Mouse (Mus musculus) G1E-ER4 (cell line): ENCODE measurements around the gene Tmem222. TPM values are rescaled to one million over a fixed set of nuclear protein-coding genes. Genes with fewer than 3 reads are reported as not detected.

Experiments
- GATA1 ChIP-seq: IDR thresholded peaks from one replicate; pipeline ENCODE4 v1.8.0; 2012; ENCODE audit warnings: low read length, inconsistent platforms
- polyA plus RNA-seq: library from polyadenylated mRNA; stranded (reverse); fragments of >175 nt; gene quantifications from 2 replicates; pipeline ENCODE4 v1.2.3, GENCODE M21; 2012

Gene Tmem222
- polyA plus RNA-seq, 1 experiment = 38.3 TPM

- TF ChIP-seq GATA1 = no peak
These were observed 12.3 kb downstream of the Tmem222 start for GRCm38 (mm10) chr4:133265297-133265696.

- TF ChIP-seq GATA1 = no peak
These were observed 13.0 kb downstream of the Tmem222 start for GRCm38 (mm10) chr4:133264559-133264958.

GRCm38 (mm10) chr4:133263756-133264155 lies 13.8 kb downstream of the Tmem222 start:
- TF ChIP-seq GATA1 = no peak

GRCm38 (mm10) chr4:133262882-133263281 lies 14.7 kb downstream of the Tmem222 start, which contains the start of gene Sytl1:
TSS of gene Sytl1 (minus strand) at chr4:133263113.
- TF ChIP-seq GATA1 = no peak

- no peak for TF ChIP-seq GATA1
These were observed 15.2 kb downstream of the Tmem222 start for GRCm38 (mm10) chr4:133262375-133262765.

GRCm38 (mm10) chr4:133261641-133262374 lies 15.8 kb downstream of the Tmem222 start:
- TF ChIP-seq GATA1 = no peak

- no peak for TF ChIP-seq GATA1
These were observed 19.7 kb downstream of the Tmem222 start for GRCm38 (mm10) chr4:133257798-133258408.

GRCm38 (mm10) chr4:133257230-133257629 lies 20.4 kb downstream of the Tmem222 start:
- TF ChIP-seq GATA1 = no peak

GRCm38 (mm10) chr4:133256820-133257219 lies 20.8 kb downstream of the Tmem222 start:
- no peak for TF ChIP-seq GATA1

- no peak for TF ChIP-seq GATA1
These were observed 22.2 kb downstream of the Tmem222 start for GRCm38 (mm10) chr4:133255392-133255791.

GRCm38 (mm10) chr4:133253412-133253811 lies 24.2 kb downstream of the Tmem222 start:
- no peak for TF ChIP-seq GATA1

- no peak for TF ChIP-seq GATA1
These were observed 25.5 kb downstream of the Tmem222 start for GRCm38 (mm10) chr4:133252089-133252488.

- no peak for TF ChIP-seq GATA1
These were observed 26.4 kb downstream of the Tmem222 start for GRCm38 (mm10) chr4:133251214-133251613.

- no peak for TF ChIP-seq GATA1
These were observed 27.0 kb downstream of the Tmem222 start for GRCm38 (mm10) chr4:133250609-133251008.

- peak; percentile 95 for TF ChIP-seq GATA1
These were observed 29.7 kb downstream of the Tmem222 start for GRCm38 (mm10) chr4:133247806-133248449.

GRCm38 (mm10) chr4:133247072-133247471 lies 30.5 kb downstream of the Tmem222 start:
- no peak for TF ChIP-seq GATA1
